Mouse (Mus musculus) left cerebral cortex, adult 18-20 months (tissue): Measurements from ENCODE around the gene Plcb4. TPM values are rescaled to one million over a fixed set of nuclear protein-coding genes. Genes with fewer than 3 reads are reported as not detected.
A peak's percentile ranks its signal among the peaks of the same experiment; 100 is the strongest.
"Not testable (repeated sequence)": the region's sequence is repeated elsewhere in the genome, so short reads cannot be mapped to it uniquely, and the experiment has no call there.

Source experiments
- DNase-seq, 2 experiments: peaks; one replicate each; pipeline ENCODE4 v3.0.0; 2021 to 2022; ENCODE audit warnings: low spot score in 2 of 2, mixed read lengths in 1 of 2
- total RNA-seq, 2 experiments: library from RNA; stranded (reverse); gene quantifications; 2 replicates each; pipeline ENCODE4 v1.2.3; 2021

Plcb4 gene
- total RNA-seq, 2 experiments from 2014 or later = 64.6 to 77.5 TPM

- DNase-seq = no peak
Observed at GRCm38 (mm10) chr2:135885607-135886006, 226.8 kb downstream of the Plcb4 start.

GRCm38 (mm10) chr2:135886081-135886679 lies 227.4 kb downstream of the Plcb4 start:
- DNase-seq = no peak

GRCm38 (mm10) chr2:135887805-135888204 lies 229.0 kb downstream of the Plcb4 start:
- no peak for DNase-seq

- DNase-seq = no peak
Observed at GRCm38 (mm10) chr2:135888206-135888605, 229.4 kb downstream of the Plcb4 start.

GRCm38 (mm10) chr2:135888767-135889166 lies 230.0 kb downstream of the Plcb4 start:
- DNase-seq = no peak

- DNase-seq = no peak
Observed at GRCm38 (mm10) chr2:135890083-135890482, 231.3 kb downstream of the Plcb4 start.

- no peak for DNase-seq
Observed at GRCm38 (mm10) chr2:135891097-135891496, 232.3 kb downstream of the Plcb4 start.

- DNase-seq = no peak
Observed at GRCm38 (mm10) chr2:135891686-135892085, 232.9 kb downstream of the Plcb4 start.

- no peak for DNase-seq
Observed at GRCm38 (mm10) chr2:135894582-135894981, 235.8 kb downstream of the Plcb4 start.

GRCm38 (mm10) chr2:135898025-135898424 lies 239.2 kb downstream of the Plcb4 start:
- DNase-seq = no peak

GRCm38 (mm10) chr2:135899931-135900330 lies 241.1 kb downstream of the Plcb4 start:
- DNase-seq = not testable (repeated sequence)

GRCm38 (mm10) chr2:135901015-135901414 lies 242.2 kb downstream of the Plcb4 start:
- no peak for DNase-seq

- no peak for DNase-seq
Observed at GRCm38 (mm10) chr2:135904262-135904661, 245.5 kb downstream of the Plcb4 start.

- no peak for DNase-seq
Observed at GRCm38 (mm10) chr2:135904791-135905190, 246.0 kb downstream of the Plcb4 start.

GRCm38 (mm10) chr2:135914343-135915261 lies 255.8 kb downstream of the Plcb4 start:
- peak; percentile 26 to 29 for DNase-seq

GRCm38 (mm10) chr2:135915928-135916327 lies 257.1 kb downstream of the Plcb4 start:
- DNase-seq = no peak

GRCm38 (mm10) chr2:135917000-135917399 lies 258.2 kb downstream of the Plcb4 start:
- no peak for DNase-seq

- DNase-seq = no peak
Observed at GRCm38 (mm10) chr2:135918116-135918515, 259.3 kb downstream of the Plcb4 start.

GRCm38 (mm10) chr2:135919641-135920040 lies 260.8 kb downstream of the Plcb4 start:
- no peak for DNase-seq

GRCm38 (mm10) chr2:135926660-135927343 lies 268.0 kb downstream of the Plcb4 start:
- DNase-seq = peak; percentile 31 to 59

GRCm38 (mm10) chr2:135929021-135929720 lies 270.4 kb downstream of the Plcb4 start:
- no peak for DNase-seq
